Mouse (Mus musculus) liver, embryonic 14.5 days (tissue): Measurements from ENCODE around the gene Rinl. TPM values are rescaled to one million over a fixed set of nuclear protein-coding genes. Genes with fewer than 3 reads are reported as not detected.
A peak's percentile ranks its signal among the peaks of the same experiment; 100 is the strongest.

ENCODE experiments used
- ATAC-seq: fragments of 200-750 bp; cut with Nextera tagmentation; 2 replicates; pipeline ENCODE4 v1.8.0; 2017; ENCODE audit warnings: moderate number of reproducible peaks, mild to moderate bottlenecking, moderate library complexity; ENCODE audit not compliant: insufficient read depth
- DNase-seq, 3 experiments: peaks; one replicate each; pipeline ENCODE4 v3.0.0-alpha.2; 2012 to 2013; ENCODE audit warnings: low read depth in 3 of 3, low spot score in 3 of 3
- H3K27ac ChIP-seq: fragments of 300-500 bp; sonication (generic); 2 replicates; pipeline ENCODE4 v1.5.1; 2014; ENCODE audit warnings: moderate library complexity, mild to moderate bottlenecking, control low read depth, inconsistent platforms
- H3K27me3 ChIP-seq: fragments of 300-500 bp; sonication (generic); 2 replicates; pipeline ENCODE4 v1.6.1; 2014; ENCODE audit warnings: mild to moderate bottlenecking, low read length, moderate library complexity; ENCODE audit not compliant: control insufficient read depth, insufficient read depth
- H3K36me3 ChIP-seq: fragments of 300-500 bp; sonication (generic); replicated peaks from 2 replicates; pipeline ENCODE4 v1.6.1; 2014; ENCODE audit warnings: low read depth; ENCODE audit not compliant: control insufficient read depth, insufficient read depth
- H3K4me1 ChIP-seq, 2 experiments: fragments of 200-500 bp in 1 of 2; fragments of 300-500 bp in 1 of 2; sonication (generic) in 1 of 2; replicated peaks; 2 replicates each; pipeline ENCODE4 v1.6.1; 2012 to 2014; ENCODE audit warnings: antibody characterized with exemption in 1 of 2, inconsistent platforms in 1 of 2, low read length in 1 of 2; ENCODE audit not compliant: control insufficient read depth in 2 of 2, insufficient read depth in 2 of 2
- H3K4me2 ChIP-seq: fragments of 300-500 bp; sonication (generic); 2 replicates; pipeline ENCODE4 v1.6.1; 2014; ENCODE audit warnings: low read depth, mild to moderate bottlenecking, control low read depth, moderate library complexity
- H3K4me3 ChIP-seq, 2 experiments: fragments of 200-500 bp in 1 of 2; fragments of 300-500 bp in 1 of 2; sonication (generic) in 1 of 2; 2 replicates each; pipeline ENCODE4 v1.5.1; 2012 to 2014; ENCODE audit warnings: low read depth in 2 of 2, low read length in 2 of 2, mild to moderate bottlenecking in 2 of 2, control low read depth in 1 of 2, inconsistent platforms in 1 of 2, moderate library complexity in 1 of 2; ENCODE audit not compliant: insufficient read depth in 1 of 2
- H3K9ac ChIP-seq: fragments of 300-500 bp; sonication (generic); replicated peaks from 2 replicates; pipeline ENCODE4 v1.6.1; 2014; ENCODE audit warnings: mild to moderate bottlenecking, control low read depth, moderate library complexity
- H3K9me3 ChIP-seq: fragments of 300-500 bp; sonication (generic); 2 replicates; pipeline ENCODE4 v1.6.1; 2016; ENCODE audit warnings: low read length, mixed read lengths; ENCODE audit not compliant: control insufficient read depth
- CTCF ChIP-seq: IDR thresholded peaks from 2 replicates; pipeline ENCODE4 v1.5.1; 2016; ENCODE audit warnings: antibody characterized with exemption, low read depth, control low read depth
- EP300 ChIP-seq: IDR thresholded peaks from 2 replicates; pipeline ENCODE4 v1.6.1; 2016; ENCODE audit warnings: antibody characterized with exemption, low read depth
- WGBS: fragments of 180-500 bp; shearing (Covaris S2); extraction: QIAGEN DNeasy Blood & Tissue Kit; methylation state at CpG from one replicate; pipeline ENCODE4 v1.1.7; 2014; ENCODE audit not compliant: insufficient replicate concordance; 5-methylcytosine and 5-hydroxymethylcytosine counted together
- polyA plus RNA-seq, 2 experiments: library from polyadenylated mRNA; depleted of rRNA in 1 of 2; stranded (reverse) in 1 of 2; unstranded in 1 of 2; fragments of >200 nt; fragmentation: Nextera tagmentation in 1 of 2; extraction: Ambion mirVana in 1 of 2; gene quantifications; 2 replicates each; pipeline versions ENCODE4 v1.2.1 to v1.2.3; 2012 to 2014

Rinl gene
- polyA plus RNA-seq, 2 experiments, result 4.7 to 4.8 TPM

GRCm38 (mm10) chr7:28829821-28830220 is 41.1 kb downstream of the Rinl start:
- 84% methylated on average over 8 of the region's 8 CpGs for WGBS
- TF ChIP-seq CTCF, result no peak
- no peak for TF ChIP-seq EP300
- H3K9ac ChIP-seq, result no peak overlapping the region

GRCm38 (mm10) chr7:28830981-28831380 is 42.2 kb downstream of the Rinl start:
- Histone ChIP-seq H3K4me3 (no peak overlapping the region), H3K27ac (no peak overlapping the region), H3K36me3 (peaks cover 6% of the 10 kb centered on the region; the same call in 1 of the 2 replicates), H3K4me1 (peaks cover 9 to 17% of the 10 kb centered on the region in 2 experiments), H3K9me3 (no peaks in the 10 kb centered on the region), H3K9ac (no peak overlapping the region), H3K4me2 (no peak overlapping the region), H3K27me3 (no peaks in the 10 kb centered on the region)
- no peak for DNase-seq
- no peak for ATAC-seq
- no peak for TF ChIP-seq CTCF
- no peak for TF ChIP-seq EP300
- 62% methylated on average over 5 of the region's 5 CpGs for WGBS

More at GRCm38 (mm10) chr7:28829821-28830220, 41.1 kb downstream of the Rinl start:
- Histone ChIP-seq H3K27ac (no peak overlapping the region), H3K27me3 (no peaks in the 10 kb centered on the region), H3K4me2 (no peak overlapping the region), H3K9me3 (no peaks in the 10 kb centered on the region), H3K4me1 (peaks cover 14 to 24% of the 10 kb centered on the region in 2 experiments), H3K36me3 (peaks cover 6% of the 10 kb centered on the region; the same call in 1 of the 2 replicates), H3K4me3 (no peak overlapping the region)
- no peak for DNase-seq
- no peak for ATAC-seq

GRCm38 (mm10) chr7:28831411-28832125 is 42.8 kb downstream of the Rinl start:
- TF ChIP-seq CTCF (no peak), EP300 (no peak)
- H3K27ac ChIP-seq, result no peak overlapping the region

GRCm38 (mm10) chr7:28832137-28832536 is 43.4 kb downstream of the Rinl start:
- TF ChIP-seq CTCF (no peak), EP300 (no peak)
- Histone ChIP-seq H3K4me1 (peaks cover 9 to 15% of the 10 kb centered on the region in 2 experiments), H3K9me3 (no peaks in the 10 kb centered on the region), H3K36me3 (peaks cover 6% of the 10 kb centered on the region; the same call in 1 of the 2 replicates), H3K27me3 (no peaks in the 10 kb centered on the region), H3K4me2 (no peak overlapping the region), H3K9ac (no peak overlapping the region), H3K4me3 (no peak overlapping the region), H3K27ac (no peak overlapping the region)
- no peak for DNase-seq
- no peak for ATAC-seq
- WGBS, result 45% methylated on average over 6 of the region's 6 CpGs

More at GRCm38 (mm10) chr7:28831411-28832125, 42.8 kb downstream of the Rinl start:
- DNase-seq (no peak), ATAC-seq (peak; percentile 36; the same call in 1 of the 2 replicates)
- Histone ChIP-seq H3K9me3 (no peaks in the 10 kb centered on the region), H3K4me3 (no peak overlapping the region), H3K4me1 (peaks cover 9 to 15% of the 10 kb centered on the region in 2 experiments), H3K27me3 (no peaks in the 10 kb centered on the region), H3K36me3 (peaks cover 6% of the 10 kb centered on the region; the same call in 1 of the 2 replicates), H3K9ac (no peak overlapping the region), H3K4me2 (no peak overlapping the region)
- 63% methylated on average over 17 of the region's 17 CpGs for WGBS

- Histone ChIP-seq H3K4me3 (no peak within 1 kb of the TSS), H3K27ac (no peak within 1 kb of the TSS), H3K36me3 (peaks cover 6% of the 10 kb centered on the region; the same call in 1 of the 2 replicates), H3K4me2 (no peak within 1 kb of the TSS), H3K9me3 (no peaks in the 10 kb centered on the region), H3K9ac (no peak within 1 kb of the TSS), H3K4me1 (peaks cover 9 to 16% of the 10 kb centered on the region in 2 experiments), H3K27me3 (no peaks in the 10 kb centered on the region)
- 68% methylated on average over 6 of the region's 6 CpGs for WGBS
- TF ChIP-seq CTCF, result no peak
- TF ChIP-seq EP300, result no peak
- DNase-seq, result no peak
- ATAC-seq, result no peak
Measured at GRCm38 (mm10) chr7:28833723-28834347, 45.1 kb downstream of the Rinl start, which contains the start of gene Lgals4. Lgals4 (plus strand) TSS chr7:28833854.
